Mouse (Mus musculus) stomach, postnatal 0 days (tissue): Measurements from ENCODE around the gene Ttc9. TPM values are rescaled to one million over a fixed set of nuclear protein-coding genes. Genes with fewer than 3 reads are reported as not detected.

Source experiments
- ATAC-seq: fragments of 200-750 bp; cut with Nextera tagmentation; 2 replicates; pipeline ENCODE4 v1.8.0; 2017; ENCODE audit not compliant: low FRiP score, low TSS enrichment
- DNase-seq: peaks from one replicate; pipeline ENCODE4 v3.0.0-alpha.2; 2016; ENCODE audit warnings: low spot score
- H3K27ac ChIP-seq: fragments of 300-500 bp; sonication (generic); replicated peaks from 2 replicates; pipeline ENCODE4 v1.5.1; 2014; ENCODE audit warnings: mild to moderate bottlenecking, control low read depth
- H3K27me3 ChIP-seq: fragments of 300-500 bp; sonication (generic); 2 replicates; pipeline ENCODE4 v1.6.1; 2014; ENCODE audit warnings: low read length; ENCODE audit not compliant: control insufficient read depth, insufficient read depth
- H3K36me3 ChIP-seq: fragments of 300-500 bp; sonication (generic); 2 replicates; pipeline ENCODE4 v1.6.1; 2014; ENCODE audit warnings: low read length, mixed read lengths; ENCODE audit not compliant: control insufficient read depth, insufficient read depth
- H3K4me1 ChIP-seq: fragments of 300-500 bp; sonication (generic); replicated peaks from 2 replicates; pipeline ENCODE4 v1.6.1; 2014; ENCODE audit warnings: antibody characterized with exemption; ENCODE audit not compliant: control insufficient read depth, insufficient read depth
- H3K4me2 ChIP-seq: fragments of 300-500 bp; sonication (generic); replicated peaks from 2 replicates; pipeline ENCODE4 v1.6.1; 2014; ENCODE audit warnings: low read depth, mild to moderate bottlenecking, control low read depth, moderate library complexity
- H3K4me3 ChIP-seq: fragments of 300-500 bp; sonication (generic); 2 replicates; pipeline ENCODE4 v1.5.1; 2014; ENCODE audit warnings: low read depth, low read length, control low read depth
- H3K9ac ChIP-seq: fragments of 300-500 bp; sonication (generic); 2 replicates; pipeline ENCODE4 v1.6.1; 2014; ENCODE audit warnings: mild to moderate bottlenecking, low read length, control low read depth, mixed read lengths
- H3K9me3 ChIP-seq: fragments of 300-500 bp; sonication (generic); 2 replicates; pipeline ENCODE4 v1.6.1; 2016; ENCODE audit warnings: low read length; ENCODE audit not compliant: control insufficient read depth
- CTCF ChIP-seq: IDR thresholded peaks from 2 replicates; pipeline ENCODE4 v1.5.1; 2016; ENCODE audit warnings: antibody characterized with exemption, low read depth, mild to moderate bottlenecking, moderate library complexity
- EP300 ChIP-seq: optimal IDR thresholded peaks from 2 replicates; pipeline ENCODE3; 2016; ENCODE audit warnings: antibody characterized with exemption
- WGBS: fragments of 180-500 bp; shearing (Covaris S2); extraction: QIAGEN DNeasy Blood & Tissue Kit; methylation state at CpG from one replicate; pipeline ENCODE4 v1.1.7; 2014; 5-methylcytosine and 5-hydroxymethylcytosine counted together
- polyA plus RNA-seq: library from polyadenylated mRNA; unstranded; fragments of >200 nt; fragmentation: Nextera tagmentation; extraction: Ambion mirVana; gene quantifications from 2 replicates; pipeline ENCODE4 v1.2.1, GENCODE M21; 2015

Gene Ttc9
- polyA plus RNA-seq, 1 experiment from 2014 or later = 4.4 TPM

DNA sequence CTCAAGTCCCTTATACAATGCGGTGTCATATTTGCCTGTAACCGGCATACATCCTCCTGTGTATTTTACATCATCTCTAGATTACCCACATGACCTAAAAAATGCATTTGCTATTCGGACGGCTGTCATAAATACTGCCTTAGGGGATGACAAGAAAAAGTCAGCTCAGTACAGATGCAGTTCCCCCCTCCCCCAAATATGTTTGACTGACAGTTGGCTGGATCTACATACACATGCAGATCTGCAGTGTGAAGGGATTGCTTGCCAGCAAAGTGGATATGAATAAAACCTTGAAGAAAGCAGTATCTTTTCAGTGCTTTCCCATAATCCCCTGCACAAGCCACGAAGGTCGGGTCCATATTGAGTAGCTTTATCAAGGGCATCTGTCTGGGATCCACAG lies 15.8 kb downstream of the Ttc9 start:
- DNase-seq = no peak
- WGBS = 83% methylated on average over 6 of the region's 6 CpGs
- no peak overlapping the region for H3K4me3 ChIP-seq
- no peaks in the 10 kb centered on the region for H3K4me1 ChIP-seq
- ATAC-seq = no peak
- H3K4me2 ChIP-seq = no peak overlapping the region
- H3K27ac ChIP-seq = no peak overlapping the region
- TF ChIP-seq CTCF = no peak
- TF ChIP-seq EP300 = no peak
- no peak overlapping the region for H3K9ac ChIP-seq
- no peaks in the 10 kb centered on the region for H3K27me3 ChIP-seq
- no peaks in the 10 kb centered on the region for H3K9me3 ChIP-seq
- no peaks in the 10 kb centered on the region for H3K36me3 ChIP-seq

DNA sequence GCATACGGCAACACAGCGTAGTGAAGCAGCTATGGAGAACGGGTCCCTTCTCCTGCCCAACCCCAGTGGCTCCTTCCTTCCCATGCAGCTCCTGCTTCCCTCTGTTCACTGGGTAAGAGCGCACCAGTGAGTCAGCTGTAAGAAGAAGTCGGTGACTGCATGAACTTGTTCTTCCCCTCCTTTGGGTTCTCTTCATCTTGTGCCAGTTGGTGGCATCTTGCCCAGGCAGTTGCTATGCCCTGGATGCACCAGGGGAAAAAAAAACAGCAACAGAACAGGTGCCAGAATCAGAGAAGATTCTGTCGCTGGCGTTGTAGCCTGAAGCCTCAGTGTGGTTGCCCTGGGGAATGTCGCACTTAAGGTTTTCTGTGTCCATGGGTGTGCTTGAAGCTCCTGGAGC lies 22.3 kb downstream of the Ttc9 start:
- no peak overlapping the region for H3K4me2 ChIP-seq
- no peaks in the 10 kb centered on the region for H3K36me3 ChIP-seq
- H3K9me3 ChIP-seq = no peaks in the 10 kb centered on the region
- H3K27me3 ChIP-seq = no peaks in the 10 kb centered on the region
- no peak overlapping the region for H3K9ac ChIP-seq
- no peak overlapping the region for H3K4me3 ChIP-seq
- 83% methylated on average over 8 of the region's 8 CpGs for WGBS
- no peaks in the 10 kb centered on the region for H3K4me1 ChIP-seq
- ATAC-seq = no peak
- H3K27ac ChIP-seq = no peak overlapping the region
- TF ChIP-seq CTCF (no peak), EP300 (no peak)
- no peak for DNase-seq

DNA sequence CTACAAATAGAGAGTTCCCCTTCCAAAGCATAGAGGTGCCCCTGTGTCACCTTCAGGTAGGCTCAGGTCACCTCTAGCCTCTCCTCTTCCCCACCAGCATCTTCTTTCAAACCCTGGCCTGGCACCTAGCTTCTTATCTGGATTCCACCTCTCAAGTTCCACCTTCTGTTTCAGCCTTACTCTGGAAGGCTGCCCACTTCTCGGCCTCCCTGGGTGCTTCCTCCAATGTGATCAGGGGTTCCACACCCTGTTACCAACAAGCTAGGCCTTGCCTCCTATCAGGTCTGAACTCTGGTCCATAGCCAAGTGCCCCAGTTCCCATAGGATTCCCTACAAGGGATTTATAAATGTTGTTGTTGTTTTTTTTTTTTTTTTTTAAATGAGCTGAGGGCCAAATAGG lies 26.3 kb downstream of the Ttc9 start:
- ATAC-seq = no peak; the same call in 1 of the 2 replicates
- Histone ChIP-seq H3K9ac (no peak overlapping the region), H3K9me3 (no peaks in the 10 kb centered on the region), H3K27me3 (no peaks in the 10 kb centered on the region), H3K36me3 (no peaks in the 10 kb centered on the region), H3K4me2 (no peak overlapping the region), H3K4me1 (no peaks in the 10 kb centered on the region), H3K27ac (no peak overlapping the region), H3K4me3 (no peak overlapping the region)
- 38% methylated on average over 1 of the region's 1 CpGs for WGBS
- no peak for DNase-seq
- TF ChIP-seq CTCF (no peak), EP300 (no peak)

DNA sequence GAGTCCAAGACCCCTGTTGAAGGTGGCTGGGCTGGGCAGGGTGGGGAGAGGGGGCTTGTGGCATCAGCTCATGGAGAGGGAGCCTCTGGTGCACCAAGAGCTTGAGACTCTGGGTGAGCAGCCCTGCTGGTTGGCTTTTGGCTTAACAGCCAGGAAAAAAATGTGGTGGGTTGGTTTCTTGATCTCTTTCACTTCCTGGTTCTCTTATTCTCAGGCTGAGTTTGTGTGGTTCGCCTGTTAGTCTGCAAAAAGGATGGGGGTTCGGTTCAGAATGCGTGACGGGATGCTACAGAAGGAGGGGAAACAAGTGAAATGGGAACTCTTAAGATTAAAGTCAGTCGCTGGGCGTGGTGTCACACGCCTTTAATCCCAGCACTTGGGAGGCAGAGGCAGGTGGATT lies 27.0 kb downstream of the Ttc9 start:
- Histone ChIP-seq H3K9ac (no peak overlapping the region), H3K4me1 (no peaks in the 10 kb centered on the region), H3K9me3 (no peaks in the 10 kb centered on the region), H3K27me3 (no peaks in the 10 kb centered on the region), H3K4me3 (no peak overlapping the region), H3K4me2 (no peak overlapping the region), H3K27ac (no peak overlapping the region), H3K36me3 (no peaks in the 10 kb centered on the region)
- TF ChIP-seq CTCF (no peak), EP300 (no peak)
- WGBS = 87% methylated on average over 7 of the region's 7 CpGs
- DNase-seq = no peak
- ATAC-seq = no peak

DNA sequence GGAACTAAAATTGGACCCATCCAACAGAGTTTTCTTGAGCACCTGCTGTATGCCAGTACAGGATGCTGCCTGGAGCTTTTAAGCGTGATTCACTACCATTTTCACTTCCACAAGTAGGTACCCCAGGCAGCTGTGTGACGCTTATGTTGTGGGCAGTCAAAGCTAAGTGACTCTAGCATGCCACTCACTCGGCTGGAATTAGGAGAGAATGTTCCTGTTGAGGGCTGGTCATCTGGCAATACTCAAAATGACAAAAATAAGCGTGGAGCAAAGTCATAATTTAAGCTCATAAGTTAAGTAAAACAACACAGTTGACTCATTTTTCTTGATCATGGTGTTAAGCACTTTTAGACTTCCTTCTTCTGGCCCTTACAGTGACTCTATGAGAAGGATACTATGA lies 31.0 kb downstream of the Ttc9 start:
- no peaks in the 10 kb centered on the region for H3K36me3 ChIP-seq
- H3K9me3 ChIP-seq = no peaks in the 10 kb centered on the region
- H3K27ac ChIP-seq = no peak overlapping the region
- ATAC-seq (no peak), DNase-seq (no peak)
- TF ChIP-seq CTCF = no peak
- no peak overlapping the region for H3K9ac ChIP-seq
- no peak overlapping the region for H3K4me3 ChIP-seq
- H3K4me1 ChIP-seq = no peaks in the 10 kb centered on the region
- no peaks in the 10 kb centered on the region for H3K27me3 ChIP-seq
- no peak overlapping the region for H3K4me2 ChIP-seq
- WGBS = 78% methylated on average over 4 of the region's 4 CpGs

DNA sequence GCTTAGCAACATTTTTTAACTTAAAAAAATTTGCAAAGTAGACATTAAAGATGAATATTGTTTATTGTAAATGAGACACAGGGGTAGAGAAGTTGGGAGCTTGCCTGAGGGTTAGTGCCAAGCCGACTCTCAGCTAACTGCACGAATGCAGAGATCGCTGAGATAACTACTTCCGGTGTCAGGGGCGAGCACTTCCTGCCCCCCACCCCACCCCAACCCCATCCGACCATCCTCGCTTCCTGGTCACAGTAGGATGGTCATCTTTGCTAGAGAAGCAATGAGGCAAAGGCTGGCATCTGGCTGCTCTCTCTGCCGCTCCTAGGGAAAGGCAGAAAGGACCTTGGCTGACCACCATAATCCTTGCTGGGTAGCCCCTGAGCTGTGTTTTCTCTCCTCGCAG lies 32.1 kb downstream of the Ttc9 start:
- TF ChIP-seq CTCF = no peak
- TF ChIP-seq EP300 = no peak
- ATAC-seq (no peak), DNase-seq (no peak)
- H3K4me3 ChIP-seq = no peak overlapping the region
- WGBS = 77% methylated on average over 9 of the region's 9 CpGs
- H3K9me3 ChIP-seq = no peaks in the 10 kb centered on the region
- H3K27ac ChIP-seq = no peak overlapping the region
- H3K4me2 ChIP-seq = no peak overlapping the region
- no peaks in the 10 kb centered on the region for H3K27me3 ChIP-seq
- no peaks in the 10 kb centered on the region for H3K36me3 ChIP-seq
- H3K9ac ChIP-seq = no peak overlapping the region
- no peaks in the 10 kb centered on the region for H3K4me1 ChIP-seq
